Mouse (Mus musculus) adipocyte (in vitro differentiated cells): ENCODE measurements around the gene Ddah2.

Experiments
- DNase-seq: peaks from one replicate; pipeline ENCODE4 v3.0.0-alpha.2; 2016; ENCODE audit warnings: low spot score

Ddah2 gene

DNA sequence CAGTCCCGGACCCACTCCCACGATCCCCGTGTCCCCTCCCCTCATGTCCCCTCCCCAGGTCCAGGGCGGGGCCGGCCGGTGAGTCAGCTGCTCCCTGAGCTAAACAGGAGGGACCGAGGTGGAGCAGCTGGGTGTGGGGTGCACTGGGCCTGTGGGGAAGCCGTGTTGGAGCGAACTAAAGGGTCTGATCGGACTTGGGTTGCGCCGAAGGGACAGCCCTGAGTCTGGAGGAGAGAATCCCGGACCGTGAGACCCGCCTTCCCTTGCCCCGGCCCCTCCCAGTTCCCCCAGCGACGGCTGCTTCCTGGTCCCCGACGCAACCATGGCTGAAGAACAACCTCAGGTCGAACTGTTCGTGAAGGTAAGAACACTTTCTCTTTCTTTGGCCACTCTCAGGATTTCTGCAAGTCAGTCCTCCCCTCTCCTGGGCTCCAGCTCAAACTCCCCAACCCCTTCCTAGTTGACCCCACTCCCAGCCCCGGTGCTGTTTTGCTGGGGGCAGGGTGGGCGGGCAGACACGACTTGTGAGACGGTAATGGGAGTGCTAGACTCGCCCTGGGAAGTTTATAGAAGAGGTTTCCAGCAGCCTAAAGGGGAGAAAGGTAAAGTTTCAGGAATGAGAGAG, 8.6 kb upstream of the Ddah2 start:
- DNase-seq, result peak; percentile 61

DNA sequence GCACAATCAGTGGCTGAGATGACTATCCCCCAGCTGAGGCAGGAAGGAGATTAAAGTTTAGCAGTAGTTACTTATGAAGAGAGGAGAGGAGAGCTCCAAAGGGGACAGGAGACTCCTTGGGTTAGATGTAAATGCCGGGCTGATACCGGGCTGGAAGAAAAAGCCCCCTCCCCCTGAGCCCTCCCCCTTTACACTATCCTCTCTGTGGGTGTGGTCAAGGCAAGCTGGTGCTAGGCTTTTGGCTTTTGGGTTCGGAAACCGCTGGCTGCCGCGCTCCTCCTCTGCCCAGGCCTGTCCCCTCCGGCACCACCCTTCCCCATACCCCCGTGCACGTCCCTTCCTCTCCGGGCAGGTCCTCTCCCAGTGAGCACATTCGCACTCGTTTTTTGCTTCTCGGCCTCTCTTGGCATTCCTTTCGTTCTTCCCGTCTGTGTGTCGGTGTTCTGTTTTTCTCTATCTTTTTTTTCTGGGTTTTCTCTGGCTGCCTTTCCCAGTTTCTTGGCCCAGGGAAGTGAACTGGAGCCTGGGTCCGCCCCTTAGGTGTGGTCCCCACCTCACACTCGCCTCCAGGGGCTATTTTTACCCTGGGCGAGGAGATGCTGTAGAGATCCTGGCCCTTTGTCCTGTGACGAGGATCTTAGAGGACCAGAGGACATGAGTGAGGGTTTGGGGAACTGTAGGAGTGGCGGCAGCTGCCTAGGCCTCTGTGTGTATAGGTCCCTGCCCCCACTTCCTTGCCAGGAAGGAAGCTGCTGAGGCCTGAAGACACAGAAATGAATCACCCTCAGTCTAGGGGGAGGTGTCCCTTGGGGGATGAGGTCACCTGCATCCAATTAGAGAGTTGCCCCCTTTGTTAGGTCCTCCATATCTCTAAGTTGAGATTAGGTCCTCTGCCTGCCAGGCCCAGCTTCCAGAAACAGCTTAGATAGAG, 7.4 kb upstream of the Ddah2 start:
- DNase-seq, result peak; percentile 69

DNA sequence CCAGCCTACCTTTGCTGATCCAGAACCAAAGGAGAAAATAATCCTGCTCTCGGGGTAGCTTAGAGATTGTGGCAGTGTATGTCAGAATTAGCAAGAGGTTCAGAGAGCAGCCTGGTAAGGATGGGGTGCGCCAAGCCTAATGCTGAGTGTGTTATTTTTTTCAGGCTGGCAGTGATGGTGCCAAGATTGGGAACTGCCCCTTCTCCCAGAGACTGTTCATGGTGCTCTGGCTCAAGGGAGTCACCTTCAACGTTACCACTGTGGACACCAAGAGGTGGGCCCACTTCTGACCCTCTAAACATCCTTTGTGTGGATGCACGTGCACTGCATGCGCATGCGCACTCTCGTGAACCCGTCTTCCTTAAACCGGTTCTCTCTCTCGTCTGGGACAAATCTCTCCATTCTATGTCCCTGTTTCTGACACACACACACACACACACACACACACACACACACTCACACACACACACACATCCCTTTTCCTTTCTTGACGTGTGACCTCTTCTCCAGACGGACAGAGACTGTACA, 6.5 kb upstream of the Ddah2 start:
- no peak for DNase-seq

DNA sequence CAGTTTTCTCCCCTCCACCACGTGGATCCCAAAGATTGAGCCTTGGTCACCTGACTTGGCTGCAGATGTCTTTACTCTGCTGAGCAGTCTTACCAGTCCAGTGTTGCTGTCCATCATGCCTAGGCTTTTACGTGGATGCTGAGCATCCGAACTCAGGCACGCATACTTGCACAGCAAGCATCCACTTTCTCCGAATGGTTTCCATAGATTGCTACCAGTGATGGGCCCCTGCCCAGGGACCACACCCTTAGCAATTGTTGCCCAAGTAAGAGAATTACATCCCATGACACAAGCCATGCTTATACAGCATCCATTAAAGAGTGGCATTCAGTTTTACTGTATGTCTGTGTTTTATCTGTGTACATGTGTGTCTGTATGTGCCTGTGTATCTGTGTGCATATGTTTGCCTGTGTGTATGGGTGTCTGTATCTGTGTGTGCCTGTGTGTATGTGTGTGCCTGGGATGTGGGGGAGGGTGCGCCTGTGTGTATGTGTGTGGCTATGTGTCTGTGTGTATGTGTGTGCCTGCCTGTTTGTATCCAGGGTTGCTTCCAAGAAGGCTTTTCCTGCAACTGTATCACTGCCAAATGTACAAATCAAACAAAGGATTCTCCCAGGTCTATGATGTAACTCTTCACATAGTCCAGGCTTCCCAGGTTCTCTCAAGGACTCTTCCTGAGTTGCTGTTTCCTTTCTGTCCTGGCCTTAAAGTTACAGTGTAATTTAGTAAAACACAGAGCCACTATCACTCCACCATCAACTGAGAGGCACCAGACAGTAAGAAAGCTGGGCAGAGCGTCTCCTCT, 2.9 kb upstream of the Ddah2 start:
- no peak for DNase-seq

DNA sequence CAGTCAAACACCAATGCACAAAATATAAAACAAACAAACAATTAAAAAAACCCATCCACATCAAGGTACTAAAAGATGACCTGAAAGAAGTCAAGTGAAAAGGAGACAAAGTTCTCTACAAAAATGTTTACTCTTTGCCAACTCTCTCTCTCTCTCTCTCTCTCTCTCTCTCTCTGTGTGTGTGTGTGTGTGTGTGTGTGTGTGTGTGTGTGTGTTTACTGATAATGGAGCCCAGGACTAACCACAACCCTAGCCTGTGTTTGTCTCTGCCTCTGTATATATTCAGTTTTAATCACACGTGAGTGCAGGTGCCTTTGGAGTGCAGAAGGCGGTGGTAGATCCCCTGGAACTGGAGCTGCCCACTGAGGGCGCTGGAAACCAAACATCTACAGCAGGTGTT, 1.7 kb upstream of the Ddah2 start:
- no peak for DNase-seq

DNA sequence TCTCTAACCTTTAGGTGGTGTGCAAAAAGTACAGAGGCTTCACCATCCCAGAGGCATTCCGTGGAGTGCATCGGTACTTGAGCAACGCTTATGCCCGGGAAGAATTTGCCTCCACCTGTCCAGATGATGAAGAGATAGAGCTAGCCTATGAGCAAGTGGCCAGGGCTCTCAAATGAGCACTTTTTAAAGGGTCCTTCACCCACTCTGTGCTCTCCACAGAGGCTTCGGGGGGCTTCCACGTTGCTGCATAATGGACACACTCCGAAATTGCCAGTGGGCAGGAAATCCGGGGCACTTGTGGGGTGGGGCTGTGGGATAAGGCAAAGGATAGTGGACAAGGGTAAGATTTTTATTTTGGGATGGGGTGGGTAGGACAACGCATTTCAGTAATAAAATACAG, 519 bp upstream of the Ddah2 start:
- no peak for DNase-seq

DNA sequence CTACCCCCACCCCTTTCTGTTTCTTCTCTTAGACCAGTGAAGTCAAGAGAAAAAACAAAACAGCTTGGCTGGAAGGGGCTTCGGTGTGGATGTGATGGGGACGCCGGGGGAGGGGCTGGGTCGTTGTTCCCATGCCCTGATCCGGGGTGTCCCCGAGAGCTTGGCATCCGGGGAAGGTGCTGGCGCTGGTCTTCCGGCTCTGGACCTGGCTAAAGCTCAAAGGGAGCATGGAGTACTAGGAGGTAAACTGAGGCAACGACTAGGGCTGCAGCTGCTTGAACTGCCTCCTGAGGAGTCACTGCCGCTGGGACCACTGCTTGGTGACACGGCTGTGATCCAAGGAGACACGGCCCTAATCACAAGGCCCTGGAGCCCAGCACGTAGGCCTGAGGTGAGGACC, 1.2 kb downstream of the Ddah2 start:
- no peak for DNase-seq

DNA sequence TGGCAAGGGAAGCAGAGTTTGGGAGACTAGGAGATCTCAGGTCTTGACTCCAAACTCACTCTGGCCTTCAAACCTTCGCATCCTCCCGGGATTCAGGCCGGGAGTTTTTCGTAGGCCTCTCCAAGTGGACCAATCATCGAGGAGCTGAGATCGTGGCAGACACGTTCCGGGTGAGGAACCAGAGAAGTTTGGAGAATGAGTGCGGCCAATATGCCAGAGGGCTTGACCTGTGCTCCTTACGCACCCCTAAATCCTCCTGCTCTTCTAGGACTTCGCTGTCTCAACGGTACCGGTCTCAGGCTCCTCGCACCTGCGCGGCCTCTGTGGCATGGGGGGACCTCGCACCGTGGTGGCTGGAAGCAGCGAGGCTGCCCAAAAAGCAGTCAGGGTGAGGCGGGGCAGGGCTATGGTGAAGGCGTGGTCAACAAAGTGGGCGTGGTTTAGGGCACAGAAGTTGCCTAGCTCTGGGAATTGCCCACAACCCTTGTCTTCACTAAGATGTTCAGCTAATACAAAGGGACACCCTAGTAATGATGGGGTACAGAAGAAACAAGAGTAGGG, 2.0 kb downstream of the Ddah2 start:
- DNase-seq, result no peak

DNA sequence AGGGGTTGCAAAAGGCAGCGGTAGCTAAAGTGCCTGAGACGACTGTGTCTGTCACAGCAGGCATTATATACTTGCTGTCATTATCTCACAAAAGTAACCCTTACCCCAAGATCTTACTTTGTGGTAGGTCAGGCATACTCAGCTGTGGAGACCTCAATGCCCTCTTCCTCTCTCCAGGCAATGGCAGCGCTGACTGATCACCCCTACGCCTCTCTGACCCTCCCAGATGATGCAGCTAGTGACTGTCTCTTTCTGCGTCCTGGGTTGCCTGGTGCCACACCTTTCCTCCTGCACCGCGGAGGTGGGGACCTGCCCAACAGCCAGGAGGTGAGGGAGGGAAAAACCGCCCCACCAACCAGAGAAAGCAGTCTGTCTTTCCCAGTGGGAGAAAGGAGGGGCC, 2.5 kb downstream of the Ddah2 start:
- DNase-seq, result no peak

DNA sequence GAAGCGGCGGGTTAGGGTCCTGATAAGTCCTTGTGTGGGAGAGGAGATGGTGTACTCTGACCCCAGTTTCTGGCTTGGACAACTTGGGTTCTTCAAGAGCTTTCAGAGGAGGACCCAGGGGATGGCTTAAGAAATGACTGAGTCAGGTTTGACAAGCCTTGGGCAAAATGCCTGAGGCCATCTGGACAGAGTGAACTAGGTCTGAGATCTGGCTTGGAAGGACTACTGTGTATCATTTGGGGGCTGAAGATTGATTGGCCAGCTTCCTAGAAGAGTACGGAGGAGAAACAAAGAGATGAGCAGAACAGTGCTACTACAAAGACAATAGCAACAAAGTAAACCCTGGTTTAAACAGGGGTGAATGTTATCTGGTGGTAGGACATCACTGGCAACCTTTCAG, 4.6 kb downstream of the Ddah2 start:
- DNase-seq, result peak; percentile 69

DNA sequence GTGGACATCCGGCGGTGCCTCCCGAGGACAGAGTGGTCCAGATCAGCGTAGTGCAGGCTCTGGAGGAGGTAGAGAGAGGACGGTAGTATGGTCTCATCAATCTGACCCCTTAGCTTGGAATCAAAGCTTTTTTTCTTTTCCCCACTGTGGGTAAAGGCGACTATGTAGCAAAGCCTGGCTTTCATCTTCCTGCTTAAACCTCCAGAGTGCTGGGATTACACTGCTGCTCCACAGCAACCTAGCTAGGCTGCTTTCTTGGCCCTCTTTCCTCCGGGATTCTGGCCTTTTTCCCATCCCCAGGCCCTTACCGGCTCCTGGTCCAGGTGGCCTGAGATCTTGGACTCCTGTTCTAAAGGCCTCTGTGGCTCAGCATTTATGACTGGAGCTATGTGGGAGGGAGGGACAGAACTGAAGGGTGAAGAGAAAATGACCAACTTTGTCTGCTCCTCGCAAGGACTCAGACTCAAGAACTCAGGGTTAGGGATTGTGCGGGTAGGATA, 5.6 kb downstream of the Ddah2 start:
- DNase-seq, result no peak

DNA sequence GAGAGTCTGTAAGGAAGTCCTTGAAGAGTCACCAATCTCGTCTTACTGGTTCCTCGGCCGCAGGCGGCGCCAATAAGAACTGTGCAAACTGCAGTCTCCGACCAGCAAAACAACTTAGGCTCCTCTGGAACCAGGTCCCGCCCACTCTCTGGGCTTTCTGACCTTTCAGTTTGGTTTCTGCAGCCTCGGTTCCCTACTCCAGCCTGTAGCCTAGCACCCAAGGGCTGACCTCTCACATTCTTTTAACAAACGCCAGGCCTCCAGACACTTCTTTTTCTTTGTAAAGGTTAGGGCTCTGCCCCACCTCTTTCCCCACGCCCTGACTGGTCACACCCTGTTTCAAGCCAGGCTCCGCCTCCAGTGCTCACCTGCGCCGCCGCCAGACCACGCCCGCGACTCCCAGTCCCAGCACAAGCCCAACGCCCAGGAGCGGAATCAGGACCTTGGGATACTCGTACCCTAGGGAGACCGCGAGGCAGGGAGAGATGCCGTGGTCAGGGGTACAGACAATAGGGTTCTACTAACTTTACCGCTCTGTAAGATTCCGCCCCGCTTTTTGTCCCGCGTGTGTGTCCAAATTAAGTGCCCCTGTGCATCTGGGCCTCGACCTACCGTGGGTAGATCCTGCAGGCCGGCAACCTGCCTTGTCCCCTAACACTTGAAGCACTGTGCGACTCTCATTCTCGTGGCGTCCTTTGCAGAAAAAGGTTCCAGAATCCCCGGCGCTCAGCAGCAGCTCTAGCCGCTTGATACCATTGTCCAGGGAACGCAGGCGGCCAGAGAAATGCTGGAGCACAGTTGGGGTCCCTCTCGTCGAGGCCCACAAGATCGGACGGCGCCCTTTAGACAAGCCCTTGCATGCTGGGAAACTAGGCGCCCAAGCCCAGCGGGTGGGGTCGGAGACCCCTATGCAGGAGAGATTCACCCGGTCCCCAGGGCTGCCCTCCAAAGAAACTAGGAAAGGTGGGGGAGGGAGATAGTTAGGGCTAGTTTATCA, 6.4 kb downstream of the Ddah2 start, which contains the start of gene Ly6g6c:
Gene Ly6g6c, plus strand, starts transcription at position 438 of the 997 bp plus-strand sequence.
- peak; percentile 67 for DNase-seq

DNA sequence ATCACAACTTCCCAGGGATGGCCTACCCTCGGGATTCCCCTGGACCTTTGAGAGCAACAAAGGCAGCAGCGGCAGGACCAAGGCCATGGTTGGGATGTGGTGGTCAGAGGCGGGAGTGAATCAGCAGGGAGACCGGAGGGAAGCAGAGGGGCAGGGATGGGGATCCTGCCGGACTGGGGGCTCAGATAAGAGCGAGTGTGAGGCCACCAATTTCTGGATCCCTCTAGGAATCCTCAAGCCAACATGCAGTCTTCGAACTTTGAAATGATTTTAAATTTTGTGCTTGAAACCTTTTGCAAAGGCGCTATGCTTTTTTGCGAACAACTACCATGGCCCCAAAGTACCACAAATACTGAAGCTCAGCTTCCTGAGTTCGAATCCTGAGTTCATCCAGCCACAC, 7.2 kb downstream of the Ddah2 start, which contains the start of gene Mpig6b:
Gene Mpig6b, minus strand, starts transcription at position 101 of the 400 bp plus-strand sequence.
- no peak for DNase-seq

DNA sequence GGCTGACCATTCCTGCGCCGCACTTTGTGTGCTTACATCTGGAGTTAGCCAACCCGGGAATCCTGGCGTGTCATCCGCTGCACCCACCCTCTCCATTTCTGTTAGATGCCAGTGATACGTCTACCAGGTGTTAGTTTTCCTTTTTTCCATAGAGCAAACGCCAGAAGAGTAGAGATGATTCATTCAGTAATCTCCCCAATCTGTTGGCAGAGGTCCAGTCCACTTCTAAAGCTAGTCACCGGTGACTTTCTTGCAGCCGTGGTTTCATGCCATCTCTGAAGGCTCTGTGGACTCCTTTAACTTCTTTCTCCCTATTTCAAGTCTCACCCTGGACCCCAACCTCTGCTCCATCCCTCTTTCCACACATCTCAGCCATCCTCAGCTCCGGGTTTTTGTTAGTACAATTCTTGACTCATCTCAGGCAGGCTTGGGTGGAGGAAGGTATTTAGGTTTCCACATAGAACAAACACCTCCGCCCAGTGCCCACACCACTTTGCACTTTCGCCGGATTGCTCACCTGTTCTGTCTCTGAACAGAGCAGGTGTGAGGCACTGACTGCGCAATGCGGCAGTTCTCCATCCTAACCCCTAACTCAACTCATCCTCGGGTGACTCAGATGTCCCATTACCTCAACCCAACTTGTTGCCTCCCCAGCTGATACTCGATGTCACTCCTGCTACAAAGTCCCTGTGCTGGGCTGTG, 9.5 kb downstream of the Ddah2 start:
- DNase-seq, result no peak

DNA sequence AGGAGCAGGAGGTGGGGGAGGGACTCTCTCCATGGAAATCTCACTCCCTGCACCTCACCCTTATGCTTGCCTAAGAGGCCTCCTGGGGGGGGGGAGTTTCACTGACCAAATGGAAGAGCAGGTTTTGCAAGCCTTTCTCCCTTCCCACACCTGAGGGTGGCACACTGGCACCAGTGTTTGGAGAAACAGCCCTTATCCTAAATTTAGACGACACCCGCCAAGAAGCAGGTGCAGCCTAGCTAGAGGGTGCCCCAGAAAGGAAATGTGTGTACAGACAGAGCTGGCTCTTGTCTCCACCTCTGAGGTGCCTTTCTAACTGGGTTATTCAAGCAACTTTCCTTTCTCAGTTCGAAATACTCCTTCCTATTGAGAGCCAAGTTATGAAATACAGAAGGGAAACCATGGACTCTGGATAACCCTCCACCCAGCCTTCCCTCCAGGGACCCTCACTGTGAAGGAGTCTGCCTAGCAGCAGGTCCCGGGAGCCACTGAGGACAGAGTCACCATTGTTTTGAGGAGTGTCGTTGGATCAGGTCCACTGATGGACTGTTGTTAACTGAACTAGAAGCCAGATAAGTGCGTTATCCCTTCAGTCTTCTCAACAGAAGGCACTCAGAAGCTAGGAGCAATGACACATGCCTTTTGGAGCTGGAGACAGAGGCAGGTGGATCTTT, 11.9 kb downstream of the Ddah2 start:
- no peak for DNase-seq

DNA sequence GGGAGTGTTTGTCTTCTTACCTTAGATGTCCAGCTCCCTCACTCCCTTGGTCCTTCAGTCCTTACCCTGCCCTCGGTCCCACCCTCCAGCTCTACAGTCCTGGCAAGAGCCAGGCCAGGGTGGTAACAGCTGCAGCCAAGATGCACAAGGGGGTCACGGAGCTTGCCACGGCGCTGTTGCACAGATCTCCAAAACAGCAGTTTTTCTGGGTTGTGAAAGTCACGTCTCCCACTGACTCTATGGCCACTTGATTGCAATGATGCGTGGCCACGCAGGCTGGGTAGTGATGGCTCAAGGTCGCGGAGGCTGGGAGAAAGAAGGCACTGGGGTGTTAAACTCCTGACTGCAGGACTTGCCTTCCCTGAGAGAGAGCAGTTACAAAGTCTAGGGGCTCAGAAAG, 12.6 kb downstream of the Ddah2 start:
- DNase-seq, result no peak

DNA sequence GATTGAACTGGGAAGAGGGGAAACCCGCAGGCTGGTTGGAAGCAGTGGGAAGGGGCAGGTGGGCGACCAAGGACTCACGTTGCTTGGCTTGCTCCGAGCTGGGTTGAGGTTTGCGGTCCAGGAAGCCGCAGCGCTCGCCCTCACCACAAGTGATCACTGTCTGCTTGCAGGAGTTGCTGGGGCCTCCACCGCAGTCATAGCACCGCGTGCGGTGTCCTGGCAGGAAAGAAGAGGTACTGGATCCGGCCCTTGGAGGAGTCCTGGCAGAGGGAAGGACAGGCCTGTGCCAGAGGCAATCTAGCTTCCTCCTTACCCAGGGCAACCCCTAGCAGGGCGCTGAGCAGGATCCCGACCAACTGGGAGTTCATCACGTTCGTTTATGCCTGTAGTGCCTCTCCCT, 15.3 kb downstream of the Ddah2 start:
- DNase-seq, result no peak

DNA sequence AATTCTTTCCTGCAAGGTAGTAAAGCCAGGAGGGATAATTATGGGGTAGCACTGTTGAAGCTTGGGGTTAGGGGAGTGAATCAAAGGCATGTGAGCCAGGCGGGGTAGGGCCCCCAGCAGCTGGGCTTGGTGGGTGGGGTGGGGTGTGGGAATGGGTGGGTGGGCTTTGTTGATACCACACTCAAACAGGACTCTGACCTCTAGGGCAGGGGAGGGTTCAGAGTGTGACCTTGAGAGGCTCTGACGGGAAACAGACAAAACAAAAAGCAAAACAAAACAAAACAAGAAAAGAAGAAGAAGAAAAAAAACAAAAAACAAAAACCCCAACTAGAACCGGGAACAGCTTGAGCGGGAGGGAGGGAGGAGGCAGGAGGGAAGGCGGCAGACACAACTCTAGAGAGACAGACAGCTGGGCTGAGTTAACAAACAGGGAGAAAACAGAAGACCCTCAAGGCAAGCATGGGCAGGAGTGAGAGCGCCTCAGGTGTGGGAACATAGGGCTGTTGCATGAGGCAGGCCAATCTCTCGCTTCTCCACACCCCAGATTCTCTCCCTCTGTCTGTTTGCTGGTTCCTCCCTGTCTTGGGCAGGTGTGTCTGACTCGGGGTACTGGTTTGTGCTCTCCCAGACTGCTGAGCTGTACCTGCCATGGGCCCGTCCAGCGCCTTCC, 17.8 kb downstream of the Ddah2 start, which contains the start of gene Ly6g6e:
Gene Ly6g6e, plus strand, starts transcription at position 396 of the 670 bp plus-strand sequence.
- DNase-seq, result no peak

DNA sequence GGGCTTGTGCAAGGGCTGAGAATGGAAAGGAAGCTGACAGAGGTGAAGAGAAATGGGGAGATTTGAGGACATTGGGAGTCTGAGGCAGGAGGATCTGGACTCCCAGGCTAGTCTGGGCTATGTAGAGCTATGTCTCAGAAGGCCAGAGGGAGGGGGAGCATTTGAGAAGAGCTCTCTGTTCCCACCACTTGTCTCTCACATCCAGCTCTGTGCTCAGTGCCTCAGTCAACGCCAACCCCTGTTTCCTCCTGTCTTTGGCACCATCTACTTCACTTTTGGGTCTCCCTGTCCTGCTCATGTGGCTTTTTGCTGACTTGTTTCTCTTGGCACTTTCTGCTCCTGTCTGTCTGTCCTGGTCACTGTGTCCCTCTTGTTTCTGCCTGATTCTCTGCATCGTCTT, 18.4 kb downstream of the Ddah2 start:
- no peak for DNase-seq
